Mouse (Mus musculus) cerebellum, adult 18-20 months (tissue): Measurements from ENCODE around the gene Ankra2.
A peak's percentile ranks its signal among the peaks of the same experiment; 100 is the strongest.

Experiments
- DNase-seq, 2 experiments: peaks; one replicate each; pipeline ENCODE4 v3.0.0; 2021

Ankra2 gene

GRCm38 (mm10) chr13:98262636-98263457 lies at the start of gene Ankra2, which contains the start of gene Utp15:
Gene Ankra2, plus strand, starts transcription at chr13:98263074.
Gene Utp15, minus strand, starts transcription at chr13:98263041.
- DNase-seq, result peak; percentile 94 to 99

GRCm38 (mm10) chr13:98222848-98223247 lies 40.0 kb upstream of the Ankra2 start:
- DNase-seq, result no peak

- no peak for DNase-seq
Measured at GRCm38 (mm10) chr13:98226225-98226624, 36.6 kb upstream of the Ankra2 start.

GRCm38 (mm10) chr13:98230511-98230910 lies 32.4 kb upstream of the Ankra2 start:
- no peak for DNase-seq

GRCm38 (mm10) chr13:98235451-98235850 lies 27.4 kb upstream of the Ankra2 start:
- DNase-seq, result no peak

GRCm38 (mm10) chr13:98239978-98240641 lies 22.8 kb upstream of the Ankra2 start:
- DNase-seq, result peak; percentile 49 to 63

- DNase-seq, result no peak
Measured at GRCm38 (mm10) chr13:98241531-98242282, 21.2 kb upstream of the Ankra2 start.

- no peak for DNase-seq
Measured at GRCm38 (mm10) chr13:98244571-98245350, 18.1 kb upstream of the Ankra2 start.

GRCm38 (mm10) chr13:98245386-98245785 lies 17.5 kb upstream of the Ankra2 start:
- DNase-seq, result no peak

GRCm38 (mm10) chr13:98249594-98249993 lies 13.3 kb upstream of the Ankra2 start:
- DNase-seq, result no peak

- no peak for DNase-seq
Measured at GRCm38 (mm10) chr13:98254921-98255320, 8.0 kb upstream of the Ankra2 start.

- DNase-seq, result no peak
Measured at GRCm38 (mm10) chr13:98263458-98263987, 649 bp downstream of the Ankra2 start.

GRCm38 (mm10) chr13:98264111-98264510 lies 1.2 kb downstream of the Ankra2 start:
- no peak for DNase-seq

GRCm38 (mm10) chr13:98274023-98274422 lies 11.1 kb downstream of the Ankra2 start:
- DNase-seq, result no peak

GRCm38 (mm10) chr13:98275646-98276045 lies 12.8 kb downstream of the Ankra2 start:
- DNase-seq, result no peak

- no peak for DNase-seq
Measured at GRCm38 (mm10) chr13:98276253-98276652, 13.4 kb downstream of the Ankra2 start.

GRCm38 (mm10) chr13:98277501-98277900 lies 14.6 kb downstream of the Ankra2 start:
- no peak for DNase-seq

- no peak for DNase-seq
Measured at GRCm38 (mm10) chr13:98279686-98280085, 16.8 kb downstream of the Ankra2 start, which contains the start of gene Gm21976. Gene Gm21976, plus strand, starts transcription at chr13:98279887.

- DNase-seq, result no peak
Measured at GRCm38 (mm10) chr13:98280990-98281650, 18.2 kb downstream of the Ankra2 start.

- DNase-seq, result no peak
Measured at GRCm38 (mm10) chr13:98290719-98291118, 27.8 kb downstream of the Ankra2 start.

- DNase-seq, result no peak
Measured at GRCm38 (mm10) chr13:98291712-98292111, 28.8 kb downstream of the Ankra2 start.

- DNase-seq, result no peak
Measured at GRCm38 (mm10) chr13:98296072-98296471, 33.2 kb downstream of the Ankra2 start.
